Mouse (Mus musculus): Measurements from ENCODE around the gene Fam172a.

Gene Fam172a

GRCm38 (mm10) chr13:78178021-78178420 lies 476.2 kb downstream of the Fam172a start:
- no peak for DNase-seq (ENCODE audit: inconsistent age in 2 of 2, low spot score in 1 of 2)

GRCm38 (mm10) chr13:78178771-78179170 lies 476.9 kb downstream of the Fam172a start:
- DNase-seq (ENCODE audit: inconsistent age in 2 of 2, low spot score in 1 of 2), result no peak

GRCm38 (mm10) chr13:78179312-78180097 lies 477.7 kb downstream of the Fam172a start:
- DNase-seq (ENCODE audit: inconsistent age in 2 of 2, low spot score in 1 of 2), result no peak

- no peak for DNase-seq (ENCODE audit: inconsistent age in 2 of 2, low spot score in 1 of 2)
Observed at GRCm38 (mm10) chr13:78180261-78180660, 478.4 kb downstream of the Fam172a start.

GRCm38 (mm10) chr13:78181071-78181929 lies 479.5 kb downstream of the Fam172a start:
- peak in 1 of 2 experiments; percentile 68 for DNase-seq (ENCODE audit: inconsistent age in 2 of 2, low spot score in 1 of 2)

GRCm38 (mm10) chr13:78181930-78182558 lies 480.2 kb downstream of the Fam172a start:
- DNase-seq (ENCODE audit: inconsistent age in 2 of 2, low spot score in 1 of 2), result no peak

GRCm38 (mm10) chr13:78183004-78183403 lies 481.2 kb downstream of the Fam172a start:
- DNase-seq (ENCODE audit: inconsistent age in 2 of 2, low spot score in 1 of 2), result no peak

GRCm38 (mm10) chr13:78183986-78184385 lies 482.2 kb downstream of the Fam172a start:
- DNase-seq (ENCODE audit: inconsistent age in 2 of 2, low spot score in 1 of 2), result no peak

GRCm38 (mm10) chr13:78184786-78185466 lies 483.1 kb downstream of the Fam172a start:
- no peak for DNase-seq (ENCODE audit: inconsistent age in 2 of 2, low spot score in 1 of 2)

- peak in 1 of 2 experiments; percentile 55 for DNase-seq (ENCODE audit: inconsistent age in 2 of 2, low spot score in 1 of 2)
Observed at GRCm38 (mm10) chr13:78186340-78186946, 484.6 kb downstream of the Fam172a start.

- DNase-seq (ENCODE audit: inconsistent age in 2 of 2, low spot score in 1 of 2), result no peak
Observed at GRCm38 (mm10) chr13:78187833-78188232, 486.0 kb downstream of the Fam172a start.

- no peak for DNase-seq (ENCODE audit: inconsistent age in 2 of 2, low spot score in 1 of 2)
Observed at GRCm38 (mm10) chr13:78189586-78189985, 487.8 kb downstream of the Fam172a start.

GRCm38 (mm10) chr13:78193211-78193610 lies 491.4 kb downstream of the Fam172a start:
- DNase-seq (ENCODE audit: inconsistent age in 2 of 2, low spot score in 1 of 2), result peak in 1 of 2 experiments; percentile 61

- DNase-seq (ENCODE audit: inconsistent age in 2 of 2, low spot score in 1 of 2), result peak in 1 of 2 experiments; percentile 75
Observed at GRCm38 (mm10) chr13:78194135-78194849, 492.5 kb downstream of the Fam172a start.

- peak; percentile 70 to 88 for DNase-seq (ENCODE audit: inconsistent age in 2 of 2, low spot score in 1 of 2)
Observed at GRCm38 (mm10) chr13:78194850-78195600, 493.2 kb downstream of the Fam172a start.

- DNase-seq (ENCODE audit: inconsistent age in 2 of 2, low spot score in 1 of 2), result peak; percentile 47 to 86
Observed at GRCm38 (mm10) chr13:78195601-78196115, 493.8 kb downstream of the Fam172a start.

- DNase-seq (ENCODE audit: inconsistent age in 2 of 2, low spot score in 1 of 2), result peak in 1 of 2 experiments; percentile 76
Observed at GRCm38 (mm10) chr13:78196236-78196796, 494.5 kb downstream of the Fam172a start.

GRCm38 (mm10) chr13:78197286-78197818 lies 495.5 kb downstream of the Fam172a start:
- DNase-seq (ENCODE audit: inconsistent age in 2 of 2, low spot score in 1 of 2), result peak in 1 of 2 experiments; percentile 85
